Mouse (Mus musculus) erythroblast, embryonic 14.5 days (primary cell): ENCODE results near the gene Spaca6. TPM values are rescaled to one million over a fixed set of nuclear protein-coding genes. Genes with fewer than 3 reads are reported as not detected.
A peak's percentile ranks its signal among the peaks of the same experiment; 100 is the strongest.

Experiments used
- H3K27me3 ChIP-seq: 2 replicates; pipeline ENCODE4 v1.6.1; 2012; ENCODE audit warnings: inconsistent platforms; ENCODE audit not compliant: control insufficient read depth
- H3K36me3 ChIP-seq: 2 replicates; pipeline ENCODE4 v1.6.1; 2012; ENCODE audit warnings: mild to moderate bottlenecking, inconsistent platforms; ENCODE audit not compliant: control insufficient read depth
- H3K4me1 ChIP-seq: 2 replicates; pipeline ENCODE4 v1.6.1; 2012; ENCODE audit warnings: inconsistent platforms; ENCODE audit not compliant: control insufficient read depth
- H3K4me3 ChIP-seq: replicated peaks from 2 replicates; pipeline ENCODE3; 2012; ENCODE audit warnings: moderate library complexity, mild to moderate bottlenecking, inconsistent platforms
- H3K9me3 ChIP-seq: 2 replicates; pipeline ENCODE4 v1.6.1; 2012; ENCODE audit warnings: low read length, inconsistent platforms, mixed read lengths; ENCODE audit not compliant: control insufficient read depth
- GATA1 ChIP-seq: IDR thresholded peaks from 2 replicates; pipeline ENCODE4 v1.6.1; 2012; ENCODE audit warnings: low read length, inconsistent platforms, mixed read lengths
- TAL1 ChIP-seq: IDR thresholded peaks from 3 replicates; pipeline ENCODE4 v1.6.1; 2012; ENCODE audit warnings: low read length, inconsistent platforms, mixed read lengths
- polyA plus RNA-seq: library from polyadenylated mRNA; stranded (reverse); fragments of >175 nt; gene quantifications from 2 replicates; pipeline ENCODE4 v1.2.3, GENCODE M21; 2012

The Spaca6 gene
- polyA plus RNA-seq, 1 experiment: not detected

- H3K4me1 ChIP-seq: peaks cover 2% of the 10 kb centered on the region; the same call in 1 of the 2 replicates
- no peaks in the 10 kb centered on the region for H3K36me3 ChIP-seq
- TF ChIP-seq GATA1 (no peak), TAL1 (no peak)
- H3K27me3 ChIP-seq: peaks cover 43% of the 10 kb centered on the region
- H3K9me3 ChIP-seq: no peaks in the 10 kb centered on the region
- peak overlapping the region; percentile 55 for H3K4me3 ChIP-seq
These were observed 1.4 kb downstream of the Spaca6 start for GRCm38 (mm10) chr17:17828191-17828981.

GRCm38 (mm10) chr17:17829052-17829785 is 2.3 kb downstream of the Spaca6 start:
- TF ChIP-seq GATA1 (no peak), TAL1 (no peak)
- Histone ChIP-seq H3K4me3 (no peak overlapping the region), H3K36me3 (no peaks in the 10 kb centered on the region), H3K27me3 (peaks cover 43% of the 10 kb centered on the region), H3K9me3 (no peaks in the 10 kb centered on the region), H3K4me1 (peaks cover 2% of the 10 kb centered on the region; the same call in 1 of the 2 replicates)

GRCm38 (mm10) chr17:17829816-17830535 is 3.0 kb downstream of the Spaca6 start:
- H3K36me3 ChIP-seq: no peaks in the 10 kb centered on the region
- H3K4me3 ChIP-seq: no peak overlapping the region
- H3K4me1 ChIP-seq: peaks cover 2% of the 10 kb centered on the region; the same call in 1 of the 2 replicates
- no peaks in the 10 kb centered on the region for H3K9me3 ChIP-seq
- no peak for TF ChIP-seq TAL1
- TF ChIP-seq GATA1: no peak
- peaks cover 42% of the 10 kb centered on the region for H3K27me3 ChIP-seq

DNA sequence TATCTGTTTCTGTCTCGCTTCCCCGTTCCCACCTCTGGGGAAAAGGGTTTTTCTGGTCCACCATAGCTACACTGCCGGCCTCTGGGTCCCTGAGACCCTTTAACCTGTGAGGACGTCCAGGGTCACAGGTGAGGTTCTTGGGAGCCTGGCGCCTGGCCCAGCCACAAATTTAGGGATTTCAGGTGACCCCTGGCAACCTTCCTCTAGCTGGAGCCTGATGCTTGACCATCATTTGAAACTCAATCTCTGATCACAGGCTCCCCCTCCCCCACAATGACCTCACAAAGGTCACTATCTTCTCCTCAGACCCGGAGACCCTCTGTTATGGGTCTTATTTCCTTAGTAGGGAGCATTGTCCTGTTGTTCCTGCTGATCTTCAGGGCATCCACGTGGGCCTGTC is 3.8 kb downstream of the Spaca6 start:
- TF ChIP-seq GATA1: no peak
- TF ChIP-seq TAL1: no peak
- peaks cover 37% of the 10 kb centered on the region for H3K27me3 ChIP-seq
- H3K4me3 ChIP-seq: no peak overlapping the region
- H3K36me3 ChIP-seq: no peaks in the 10 kb centered on the region
- H3K4me1 ChIP-seq: peaks cover 2% of the 10 kb centered on the region; the same call in 1 of the 2 replicates
- H3K9me3 ChIP-seq: no peaks in the 10 kb centered on the region

DNA sequence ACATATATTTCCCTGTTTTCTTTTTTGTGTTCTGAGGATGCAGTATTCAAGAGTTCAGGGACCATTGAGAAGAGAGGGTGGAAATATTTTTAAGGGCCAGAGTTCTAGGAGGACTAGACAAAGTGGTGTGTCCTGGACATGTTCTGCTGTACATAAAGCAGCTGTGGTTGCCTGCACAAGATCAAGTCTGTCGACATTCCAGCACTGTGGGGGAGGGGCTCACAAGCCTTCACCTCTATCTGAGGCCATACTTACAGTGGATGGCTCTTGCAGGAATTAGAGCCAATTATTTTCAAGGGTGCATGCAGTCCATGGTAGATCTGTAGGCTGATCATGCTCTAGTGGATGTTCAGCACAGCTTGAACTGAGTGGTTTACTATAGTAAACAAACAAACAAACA is 7.9 kb downstream of the Spaca6 start:
- H3K4me1 ChIP-seq: peaks cover 18% of the 10 kb centered on the region
- H3K4me3 ChIP-seq: no peak overlapping the region
- no peaks in the 10 kb centered on the region; the same call in 1 of the 2 replicates for H3K36me3 ChIP-seq
- H3K9me3 ChIP-seq: no peaks in the 10 kb centered on the region
- TF ChIP-seq GATA1 (no peak), TAL1 (no peak)
- no peaks in the 10 kb centered on the region for H3K27me3 ChIP-seq

GRCm38 (mm10) chr17:17836101-17836500 is 9.1 kb downstream of the Spaca6 start:
- Histone ChIP-seq H3K9me3 (no peaks in the 10 kb centered on the region), H3K4me1 (peaks cover 18% of the 10 kb centered on the region), H3K4me3 (no peak overlapping the region), H3K36me3 (no peaks in the 10 kb centered on the region; the same call in 1 of the 2 replicates), H3K27me3 (no peaks in the 10 kb centered on the region)
- TF ChIP-seq GATA1 (no peak), TAL1 (no peak)

GRCm38 (mm10) chr17:17837426-17837825 is 10.5 kb downstream of the Spaca6 start:
- no peaks in the 10 kb centered on the region; the same call in 1 of the 2 replicates for H3K36me3 ChIP-seq
- no peak for TF ChIP-seq TAL1
- TF ChIP-seq GATA1: no peak
- H3K4me3 ChIP-seq: peak overlapping the region; percentile 69
- peaks cover 18% of the 10 kb centered on the region for H3K4me1 ChIP-seq
- no peaks in the 10 kb centered on the region for H3K27me3 ChIP-seq
- no peaks in the 10 kb centered on the region for H3K9me3 ChIP-seq

GRCm38 (mm10) chr17:17837919-17838701 is 11.2 kb downstream of the Spaca6 start:
- Histone ChIP-seq H3K27me3 (no peaks in the 10 kb centered on the region), H3K36me3 (no peaks in the 10 kb centered on the region; the same call in 1 of the 2 replicates), H3K9me3 (no peaks in the 10 kb centered on the region), H3K4me3 (peak overlapping the region; percentile 69), H3K4me1 (peaks cover 18% of the 10 kb centered on the region)
- TF ChIP-seq GATA1 (no peak), TAL1 (no peak)
